Mouse (Mus musculus): ENCODE data around the gene AC124502.3. TPM values are rescaled to one million over a fixed set of nuclear protein-coding genes. Genes with fewer than 3 reads are reported as not detected.

AC124502.3 gene
- polyA plus RNA-seq (2015; fragmentation: Nextera tagmentation; extraction: Ambion mirVana): 1.1 and 1.3 TPM in 2 replicates

DNA sequence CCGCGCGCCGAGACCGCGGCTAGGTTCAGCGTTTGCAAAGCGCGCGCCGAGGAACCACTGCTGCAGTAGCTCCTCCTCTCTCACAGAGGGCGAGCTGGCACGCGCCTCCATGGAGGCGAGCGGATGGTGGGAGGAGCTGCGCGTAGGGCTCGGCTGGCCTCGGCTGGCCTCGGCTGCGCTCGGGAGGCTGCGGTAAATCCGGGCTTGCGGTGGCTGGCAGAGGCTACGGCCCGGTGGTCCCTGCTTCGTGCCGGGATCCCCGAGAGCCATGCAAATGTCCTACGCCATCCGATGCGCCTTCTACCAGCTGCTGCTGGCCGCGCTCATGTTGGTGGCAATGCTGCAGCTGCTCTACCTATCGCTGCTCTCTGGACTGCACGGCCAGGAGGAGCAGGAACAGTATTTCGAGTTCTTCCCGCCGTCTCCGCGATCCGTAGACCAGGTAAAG is at the start of gene AC124502.3, which contains the start of gene B4gat1:
AC124502.3 (plus strand) TSS at position 183 of the 448 bp plus-strand sequence.
B4gat1 (plus strand) TSS at position 118 of the 448 bp plus-strand sequence.
- H3K4me1 ChIP-seq (replicated peaks; ENCODE audit: insufficient read depth, low read length): peaks cover 23% of the 10 kb centered on the region
- peak within 1 kb of the TSS; percentile 64 for H3K27ac ChIP-seq
- H3K27me3 ChIP-seq (ENCODE audit: insufficient read depth, low read length): no peaks in the 10 kb centered on the region
- TF ChIP-seq CTCF (IDR thresholded peaks at IDR 0.05; ENCODE audit: low read depth): peak; percentile 59
- H3K4me3 ChIP-seq (replicated peaks; ENCODE audit: low read depth, low read length): peak within 1 kb of the TSS; percentile 79
- H3K9me3 ChIP-seq (replicated peaks; ENCODE audit: low read length): no peaks in the 10 kb centered on the region
- DNase-seq (ENCODE audit: low spot score): peak; percentile 96
- WGBS: under 1% methylated on average over 39 of the region's 44 CpGs
- ATAC-seq (replicated peaks; ENCODE audit: low FRiP score, low read depth): peak; percentile 87
- no peaks in the 10 kb centered on the region for H3K36me3 ChIP-seq (ENCODE audit: insufficient read depth, low read length)
- H3K9ac ChIP-seq (ENCODE audit: low read depth, low read length): peak within 1 kb of the TSS; percentile 90
- peak within 1 kb of the TSS; percentile 98 for H3K4me2 ChIP-seq (ENCODE audit: low read length)

DNA sequence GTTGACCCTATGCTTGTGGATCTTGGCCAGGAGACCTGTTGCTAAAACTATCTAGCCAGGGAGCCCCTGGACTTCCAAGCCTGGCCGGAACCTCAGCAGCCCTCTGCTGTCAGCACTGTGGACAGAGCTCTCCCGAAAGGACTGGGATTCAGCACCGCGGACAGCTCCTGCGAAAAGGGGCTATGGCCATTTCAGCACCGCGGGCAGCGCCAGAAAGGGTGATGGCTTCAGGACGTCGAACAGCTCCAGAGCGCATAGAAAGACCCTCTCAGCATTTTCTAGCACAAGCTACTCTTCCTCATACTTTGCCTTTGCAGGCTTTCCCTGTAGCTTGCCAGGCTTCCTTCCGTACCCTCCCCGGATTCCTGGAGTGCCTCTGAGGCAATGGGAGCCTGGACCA is 49.7 kb upstream of the AC124502.3 start:
- DNase-seq (ENCODE audit: low spot score) (peak; percentile 95), ATAC-seq (replicated peaks; ENCODE audit: low FRiP score, low read depth) (peak; percentile 49; the same call in 1 of the 2 replicates)
- Histone ChIP-seq H3K4me1 (replicated peaks; ENCODE audit: insufficient read depth, low read length) (no peaks in the 10 kb centered on the region), H3K27me3 (ENCODE audit: insufficient read depth, low read length) (peaks cover 23% of the 10 kb centered on the region), H3K9ac (ENCODE audit: low read depth, low read length) (no peak overlapping the region), H3K9me3 (replicated peaks; ENCODE audit: low read length) (no peaks in the 10 kb centered on the region), H3K4me2 (ENCODE audit: low read length) (no peak overlapping the region), H3K27ac (no peak overlapping the region), H3K36me3 (ENCODE audit: insufficient read depth, low read length) (no peaks in the 10 kb centered on the region), H3K4me3 (replicated peaks; ENCODE audit: low read depth, low read length) (no peak overlapping the region)
- 2% methylated on average over 13 of the region's 13 CpGs for WGBS
- TF ChIP-seq CTCF (IDR thresholded peaks at IDR 0.05; ENCODE audit: low read depth): peak; percentile 41

DNA sequence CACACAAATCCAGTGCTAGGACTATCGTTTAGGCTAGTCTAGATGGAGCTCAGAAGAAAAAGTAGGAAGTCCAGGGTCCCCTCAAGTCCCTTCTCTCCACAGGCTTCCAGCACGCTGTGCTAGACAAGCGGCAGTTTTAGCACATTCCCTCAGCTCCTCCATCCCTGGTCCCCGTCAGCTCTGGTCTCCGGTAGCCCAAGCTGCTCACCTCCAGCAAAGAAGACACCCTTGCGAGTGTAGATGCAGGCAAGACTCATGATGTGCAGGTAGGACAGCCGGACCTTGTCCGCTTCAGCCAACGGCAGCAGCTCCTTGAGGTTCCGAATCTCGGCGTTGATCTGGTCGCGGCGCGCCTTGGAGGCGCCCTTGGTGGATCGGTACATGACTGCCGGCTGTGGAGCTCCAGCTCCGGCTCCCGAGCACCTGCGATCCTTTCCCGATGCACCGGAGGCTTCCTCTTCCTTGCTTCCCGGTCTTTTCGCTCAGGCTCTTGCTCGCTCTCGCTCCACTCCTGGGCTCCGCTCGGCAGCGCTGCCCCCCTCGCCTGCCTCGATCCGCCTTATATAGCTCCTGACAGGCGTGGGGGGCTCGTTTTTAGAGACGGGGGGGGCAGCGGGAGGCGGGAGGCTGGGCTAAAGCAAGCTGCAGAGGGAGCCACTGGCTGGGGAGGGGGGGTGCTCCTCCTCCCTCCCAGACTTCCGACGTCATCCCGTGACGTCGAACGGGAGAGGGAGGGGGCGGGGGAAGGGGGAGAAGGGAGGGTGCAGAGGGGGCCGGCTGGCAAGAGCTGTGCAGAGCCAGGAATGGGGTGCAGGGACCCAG is 49.0 kb upstream of the AC124502.3 start:
- ATAC-seq (replicated peaks; ENCODE audit: low FRiP score, low read depth): no peak
- Histone ChIP-seq H3K36me3 (ENCODE audit: insufficient read depth, low read length) (no peaks in the 10 kb centered on the region), H3K4me1 (replicated peaks; ENCODE audit: insufficient read depth, low read length) (no peaks in the 10 kb centered on the region), H3K9me3 (replicated peaks; ENCODE audit: low read length) (no peaks in the 10 kb centered on the region), H3K27me3 (ENCODE audit: insufficient read depth, low read length) (peaks cover 20% of the 10 kb centered on the region), H3K9ac (ENCODE audit: low read depth, low read length) (no peak overlapping the region), H3K27ac (no peak overlapping the region), H3K4me2 (ENCODE audit: low read length) (no peak overlapping the region), H3K4me3 (replicated peaks; ENCODE audit: low read depth, low read length) (no peak overlapping the region)
- no peak for TF ChIP-seq CTCF (IDR thresholded peaks at IDR 0.05; ENCODE audit: low read depth)
- no peak for DNase-seq (ENCODE audit: low spot score)
- 18% methylated on average over 46 of the region's 47 CpGs for WGBS

DNA sequence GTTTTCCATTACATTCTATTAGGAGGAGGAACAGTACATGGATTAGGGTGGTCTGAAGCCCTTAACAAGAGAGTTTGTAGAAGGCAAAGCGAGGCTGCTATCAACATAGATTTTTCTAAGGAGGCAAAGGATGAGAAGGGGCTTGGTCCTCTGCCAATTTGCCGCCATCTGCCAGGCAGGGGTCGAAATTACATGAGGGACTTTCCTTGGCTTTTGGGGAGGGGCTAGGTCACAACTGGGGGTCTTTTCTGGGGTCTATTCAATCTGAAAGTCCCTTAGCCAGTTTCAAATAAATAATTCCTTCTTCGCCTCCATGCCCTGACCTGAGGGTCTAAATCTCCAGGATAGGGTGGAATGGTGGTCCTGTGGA is 48.5 kb upstream of the AC124502.3 start, which contains the start of gene Npas4:
Npas4 (minus strand) TSS at position 61 of the 370 bp plus-strand sequence.
- H3K36me3 ChIP-seq (ENCODE audit: insufficient read depth, low read length): no peaks in the 10 kb centered on the region
- H3K9me3 ChIP-seq (replicated peaks; ENCODE audit: low read length): no peaks in the 10 kb centered on the region
- no peak within 1 kb of the TSS for H3K27ac ChIP-seq
- TF ChIP-seq CTCF (IDR thresholded peaks at IDR 0.05; ENCODE audit: low read depth): no peak
- ATAC-seq (replicated peaks; ENCODE audit: low FRiP score, low read depth) (no peak), DNase-seq (ENCODE audit: low spot score) (no peak)
- no peak within 1 kb of the TSS for H3K9ac ChIP-seq (ENCODE audit: low read depth, low read length)
- H3K4me1 ChIP-seq (replicated peaks; ENCODE audit: insufficient read depth, low read length): no peaks in the 10 kb centered on the region
- H3K4me2 ChIP-seq (ENCODE audit: low read length): no peak within 1 kb of the TSS
- H3K27me3 ChIP-seq (ENCODE audit: insufficient read depth, low read length): peaks cover 20% of the 10 kb centered on the region
- no peak within 1 kb of the TSS for H3K4me3 ChIP-seq (replicated peaks; ENCODE audit: low read depth, low read length)
- WGBS: 17% methylated on average over 4 of the region's 4 CpGs

DNA sequence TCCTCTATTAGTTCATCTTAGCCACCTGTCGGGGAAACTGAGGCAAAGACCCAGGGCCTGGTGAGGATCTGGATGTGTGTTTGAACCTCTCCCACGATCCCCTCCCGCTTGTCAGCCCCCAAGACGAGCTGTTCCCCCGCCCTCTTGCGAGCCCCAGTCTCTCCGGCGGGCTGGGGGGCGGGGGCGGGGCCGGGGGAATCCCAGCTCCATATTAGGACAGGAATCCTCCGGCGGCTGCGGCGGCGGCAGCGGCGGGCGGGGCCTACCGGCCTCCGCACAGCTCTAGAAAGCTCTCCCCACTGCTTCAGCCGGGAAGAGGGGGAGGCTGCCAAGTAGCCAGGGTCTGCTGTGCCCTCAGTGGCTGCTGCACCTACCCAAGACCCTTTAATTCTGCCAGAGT is 48.0 kb upstream of the AC124502.3 start:
- no peak overlapping the region for H3K4me3 ChIP-seq (replicated peaks; ENCODE audit: low read depth, low read length)
- no peak for DNase-seq (ENCODE audit: low spot score)
- 3% methylated on average over 16 of the region's 22 CpGs for WGBS
- no peak for ATAC-seq (replicated peaks; ENCODE audit: low FRiP score, low read depth)
- no peak for TF ChIP-seq CTCF (IDR thresholded peaks at IDR 0.05; ENCODE audit: low read depth)
- H3K9me3 ChIP-seq (replicated peaks; ENCODE audit: low read length): no peaks in the 10 kb centered on the region
- H3K9ac ChIP-seq (ENCODE audit: low read depth, low read length): no peak overlapping the region
- peaks cover 20% of the 10 kb centered on the region for H3K27me3 ChIP-seq (ENCODE audit: insufficient read depth, low read length)
- no peak overlapping the region for H3K4me2 ChIP-seq (ENCODE audit: low read length)
- H3K4me1 ChIP-seq (replicated peaks; ENCODE audit: insufficient read depth, low read length): no peaks in the 10 kb centered on the region
- no peak overlapping the region for H3K27ac ChIP-seq
- no peaks in the 10 kb centered on the region for H3K36me3 ChIP-seq (ENCODE audit: insufficient read depth, low read length)

DNA sequence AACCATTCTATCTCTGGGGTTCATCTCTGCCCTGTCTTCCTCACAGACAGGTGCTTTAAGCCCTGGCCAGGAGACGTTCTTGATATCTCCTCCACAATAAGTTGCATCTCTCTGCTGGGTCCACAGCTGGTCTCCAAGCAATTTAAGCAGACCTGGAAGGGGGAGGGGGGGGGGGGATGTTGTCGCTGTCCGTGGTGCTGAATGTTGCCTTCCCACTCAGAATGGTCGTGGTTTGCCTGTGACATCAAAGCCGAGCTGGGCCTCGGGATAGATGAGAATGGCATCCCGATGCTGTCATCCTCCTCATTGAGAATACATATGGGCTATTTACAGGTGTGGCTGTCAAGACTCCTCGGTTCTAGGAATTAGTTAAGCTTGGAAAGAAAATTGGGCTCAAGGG is 46.3 kb upstream of the AC124502.3 start:
- peaks cover 20% of the 10 kb centered on the region for H3K27me3 ChIP-seq (ENCODE audit: insufficient read depth, low read length)
- WGBS: 16% methylated on average over 8 of the region's 8 CpGs
- DNase-seq (ENCODE audit: low spot score) (peak; percentile 12), ATAC-seq (replicated peaks; ENCODE audit: low FRiP score, low read depth) (no peak)
- no peak overlapping the region for H3K27ac ChIP-seq
- H3K9ac ChIP-seq (ENCODE audit: low read depth, low read length): no peak overlapping the region
- no peaks in the 10 kb centered on the region for H3K4me1 ChIP-seq (replicated peaks; ENCODE audit: insufficient read depth, low read length)
- TF ChIP-seq CTCF (IDR thresholded peaks at IDR 0.05; ENCODE audit: low read depth): no peak
- H3K4me3 ChIP-seq (replicated peaks; ENCODE audit: low read depth, low read length): no peak overlapping the region
- no peaks in the 10 kb centered on the region for H3K9me3 ChIP-seq (replicated peaks; ENCODE audit: low read length)
- no peak overlapping the region for H3K4me2 ChIP-seq (ENCODE audit: low read length)
- H3K36me3 ChIP-seq (ENCODE audit: insufficient read depth, low read length): no peaks in the 10 kb centered on the region

Data from kidney, postnatal 0 days (tissue).